Mouse (Mus musculus) CH12.LX (cell line): ENCODE measurements around the gene Mettl2.
"Not testable (repeated sequence)": the region's sequence is repeated elsewhere in the genome, so short reads cannot be mapped to it uniquely, and the experiment has no call there.

Source experiments
- BHLHE40 ChIP-seq: IDR thresholded peaks from 2 replicates; pipeline ENCODE4 v1.6.1; 2011; ENCODE audit warnings: mild to moderate bottlenecking, low read depth, low read length, improper control_type of control experiment
- POLR2A ChIP-seq: IDR thresholded peaks from 2 replicates; pipeline ENCODE4 v1.6.1; 2011; ENCODE audit warnings: low read depth, mild to moderate bottlenecking, improper control_type of control experiment, low read length

DNA sequence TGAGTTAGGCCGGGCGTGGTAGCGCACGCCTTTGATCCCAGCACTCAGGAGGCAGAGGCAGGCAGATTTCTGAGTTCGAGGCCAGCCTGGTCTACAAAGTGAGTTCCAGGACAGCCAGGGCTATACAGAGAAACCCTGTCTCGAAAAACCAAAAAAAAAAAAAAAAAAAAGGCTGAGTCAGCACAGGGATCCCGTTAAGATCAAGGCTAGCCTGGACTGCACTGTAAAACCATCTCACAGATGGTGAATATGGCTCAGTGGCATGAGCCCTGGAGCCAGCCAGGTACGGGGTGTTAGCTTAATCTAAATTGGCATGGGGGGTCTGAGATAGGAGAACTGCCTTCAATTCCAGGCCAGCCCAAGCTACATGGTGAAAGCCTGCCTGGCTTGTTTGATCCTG, 14.3 kb downstream of the Mettl2 start:
- TF ChIP-seq BHLHE40, POLR2A: not testable (repeated sequence)
